Mouse (Mus musculus) kidney, adult 2 months (tissue): ENCODE results near the gene Ptpn11. TPM values are rescaled to one million over a fixed set of nuclear protein-coding genes. Genes with fewer than 3 reads are reported as not detected.
A peak's percentile ranks its signal among the peaks of the same experiment; 100 is the strongest.

Experiments used
- DNase-seq: peaks from one replicate; pipeline ENCODE4 v3.0.0; 2021
- H3K27ac ChIP-seq: fragments of 200-500 bp; 2 replicates; pipeline ENCODE4 v1.5.1; 2012; ENCODE audit warnings: low read depth, low read length, control low read depth, inconsistent platforms; ENCODE audit not compliant: insufficient read depth
- H3K27me3 ChIP-seq: fragments of 200-500 bp; replicated peaks from 2 replicates; pipeline ENCODE4 v1.6.1; 2012; ENCODE audit warnings: mild to moderate bottlenecking, moderate library complexity, low read length, inconsistent platforms; ENCODE audit not compliant: control insufficient read depth, insufficient read depth
- H3K36me3 ChIP-seq: fragments of 200-500 bp; 2 replicates; pipeline ENCODE4 v1.6.1; 2012; ENCODE audit warnings: mild to moderate bottlenecking, moderate library complexity, low read length, inconsistent platforms; ENCODE audit not compliant: control insufficient read depth, insufficient read depth
- H3K4me1 ChIP-seq: fragments of 200-500 bp; 2 replicates; pipeline ENCODE4 v1.6.1; 2011; ENCODE audit warnings: low read length; ENCODE audit not compliant: control insufficient read depth, insufficient read depth
- H3K4me3 ChIP-seq: fragments of 200-500 bp; 2 replicates; pipeline ENCODE4 v1.5.1; 2011; ENCODE audit warnings: mild to moderate bottlenecking, low read depth, low read length, control low read depth; ENCODE audit not compliant: insufficient read depth
- CTCF ChIP-seq: fragments of 200-500 bp; conservative IDR thresholded peaks from 2 replicates; pipeline ENCODE4 v1.5.1; 2011; ENCODE audit warnings: low read depth, mild to moderate bottlenecking, control low read depth, low read length, moderate library complexity, mixed read lengths; ENCODE audit not compliant: insufficient read depth, insufficient read length
- POLR2A ChIP-seq: fragments of 200-500 bp; IDR thresholded peaks from one replicate; pipeline ENCODE4 v1.6.1; 2011; ENCODE audit warnings: low read depth, low read length, control low read depth
- WGBS: fragments of 180-500 bp; shearing (Covaris S2); methylation state at CpG from one replicate; pipeline ENCODE4 v1.1.7; 2018; 5-methylcytosine and 5-hydroxymethylcytosine counted together
- polyA plus RNA-seq: library from polyadenylated mRNA; depleted of rRNA; stranded (reverse); fragments of >200 nt; gene quantifications from 2 replicates; pipeline ENCODE4 v1.2.3, GENCODE M21; 2012; rRNA removed

Gene Ptpn11
- polyA plus RNA-seq: 29.5 and 32.4 TPM in 2 replicates

DNA sequence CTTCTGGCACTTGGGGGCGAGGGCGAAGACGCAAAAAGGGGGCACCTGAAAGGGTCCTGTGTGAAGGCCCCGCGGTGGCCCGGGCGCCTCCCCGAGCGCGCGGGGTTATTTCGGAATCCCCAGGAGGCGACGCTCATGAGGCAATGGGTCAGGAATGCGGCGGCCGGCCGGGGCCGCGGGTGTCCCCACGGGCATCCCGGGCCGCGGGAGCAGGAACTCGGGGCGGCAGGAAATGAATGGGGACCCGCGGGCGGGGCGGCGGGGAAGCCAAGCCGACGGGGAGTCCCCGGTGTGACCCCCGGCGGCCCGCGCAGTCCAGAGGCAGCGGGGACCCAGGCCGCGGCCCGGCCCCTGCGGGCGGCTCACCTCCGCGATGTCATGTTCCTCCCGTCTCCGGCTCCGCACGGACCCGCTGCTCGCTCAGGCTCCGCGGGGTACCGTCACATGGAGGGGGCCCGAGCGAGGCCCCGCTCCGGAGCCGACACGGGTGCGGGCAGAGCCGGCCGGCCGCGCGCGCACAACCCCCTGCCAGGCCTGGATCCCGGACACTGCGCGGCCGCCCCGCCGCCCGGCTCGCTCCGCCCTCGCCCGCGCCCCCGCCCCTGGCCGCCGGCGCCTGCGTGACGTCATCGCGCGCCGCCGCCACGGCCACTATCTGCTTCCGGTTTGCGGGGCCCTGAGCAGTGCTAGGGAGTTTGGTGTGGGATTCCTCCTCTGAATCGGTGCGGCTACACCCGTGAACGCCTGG is at the start of gene Ptpn11:
Gene Ptpn11 (minus strand): TSS at position 562 of the 748 bp plus-strand sequence.
- H3K36me3 ChIP-seq: no peaks in the 10 kb centered on the region
- H3K4me3 ChIP-seq: peak within 1 kb of the TSS; percentile 90
- H3K4me1 ChIP-seq: peaks cover 12% of the 10 kb centered on the region; the same call in 1 of the 2 replicates
- H3K27me3 ChIP-seq: no peaks in the 10 kb centered on the region
- TF ChIP-seq CTCF (no peak), POLR2A (peak; percentile 74)
- peak; percentile 90 for DNase-seq
- H3K27ac ChIP-seq: peak within 1 kb of the TSS; percentile 75
- under 1% methylated on average over 77 of the region's 98 CpGs for WGBS

DNA sequence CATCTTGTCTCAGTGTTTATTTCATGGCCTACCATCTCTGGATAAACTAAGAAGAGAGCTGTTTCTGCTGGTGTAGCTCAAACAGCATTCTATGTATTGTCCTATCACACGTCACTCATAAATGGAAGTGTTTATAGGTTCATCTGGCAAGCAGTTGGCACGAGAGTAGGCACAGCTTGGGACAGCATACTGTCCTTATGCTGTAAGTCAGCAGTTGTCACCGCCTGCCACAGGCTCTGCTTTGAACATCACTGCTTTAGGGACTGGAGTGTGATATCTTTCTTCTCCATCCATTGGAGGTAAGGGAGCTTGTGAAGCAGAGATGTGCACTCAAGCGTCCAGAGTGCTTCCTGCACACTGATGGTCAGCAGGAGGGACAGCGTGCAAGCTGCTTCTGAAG is 48.6 kb upstream of the Ptpn11 start:
- Histone ChIP-seq H3K27ac (no peak overlapping the region), H3K36me3 (no peaks in the 10 kb centered on the region), H3K27me3 (no peaks in the 10 kb centered on the region), H3K4me1 (no peaks in the 10 kb centered on the region; the same call in 1 of the 2 replicates), H3K4me3 (no peak overlapping the region)
- no peak for DNase-seq
- WGBS: 64% methylated on average over 5 of the region's 5 CpGs
- TF ChIP-seq POLR2A (no peak), CTCF (no peak)

DNA sequence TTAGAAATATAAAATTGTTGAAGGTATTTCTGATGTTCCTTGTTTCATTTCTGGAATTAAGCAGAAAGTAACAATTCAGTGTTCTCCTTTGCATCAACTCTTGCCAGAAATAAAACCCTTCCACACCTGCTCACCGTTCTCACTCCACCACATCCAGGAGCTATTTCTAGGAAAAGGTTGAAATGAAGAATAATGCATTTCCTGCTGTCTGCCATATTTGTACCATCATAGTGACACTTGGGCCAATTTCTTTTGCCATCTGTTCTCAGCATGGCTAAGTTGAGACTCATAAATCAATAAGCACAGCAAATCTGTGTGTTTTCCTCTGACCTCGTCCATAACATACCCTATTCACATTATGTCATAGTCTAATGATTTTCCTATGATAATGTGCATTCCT is 47.0 kb upstream of the Ptpn11 start:
- Histone ChIP-seq H3K4me3 (no peak overlapping the region), H3K27me3 (no peaks in the 10 kb centered on the region), H3K27ac (no peak overlapping the region), H3K36me3 (no peaks in the 10 kb centered on the region), H3K4me1 (no peaks in the 10 kb centered on the region; the same call in 1 of the 2 replicates)
- 70% methylated on average over 2 of the region's 2 CpGs for WGBS
- TF ChIP-seq CTCF (no peak), POLR2A (no peak)
- DNase-seq: no peak

DNA sequence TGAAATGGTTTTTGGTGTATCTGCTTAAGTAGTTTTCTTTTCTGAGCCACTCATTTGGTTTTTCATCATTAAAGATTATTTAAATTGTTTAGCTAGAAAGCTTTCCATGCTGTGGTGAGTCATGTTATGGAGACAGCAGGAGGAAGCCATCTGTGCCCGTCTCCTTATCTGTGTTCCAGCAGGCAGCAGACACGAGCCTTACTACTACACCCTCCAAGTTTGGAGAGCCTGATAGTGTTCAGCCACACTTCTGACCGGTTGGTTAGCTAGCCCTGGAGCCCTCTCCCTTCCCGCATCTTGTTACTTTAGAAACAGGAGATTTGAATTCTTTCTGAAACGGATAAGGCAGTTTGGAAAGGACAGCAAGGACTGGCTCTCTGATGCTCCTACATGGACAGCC is 45.0 kb upstream of the Ptpn11 start:
- TF ChIP-seq POLR2A (no peak), CTCF (no peak)
- H3K27me3 ChIP-seq: no peaks in the 10 kb centered on the region
- no peak overlapping the region for H3K27ac ChIP-seq
- no peaks in the 10 kb centered on the region for H3K36me3 ChIP-seq
- no peaks in the 10 kb centered on the region; the same call in 1 of the 2 replicates for H3K4me1 ChIP-seq
- no peak for DNase-seq
- H3K4me3 ChIP-seq: no peak overlapping the region
- WGBS: 66% methylated on average over 5 of the region's 5 CpGs

DNA sequence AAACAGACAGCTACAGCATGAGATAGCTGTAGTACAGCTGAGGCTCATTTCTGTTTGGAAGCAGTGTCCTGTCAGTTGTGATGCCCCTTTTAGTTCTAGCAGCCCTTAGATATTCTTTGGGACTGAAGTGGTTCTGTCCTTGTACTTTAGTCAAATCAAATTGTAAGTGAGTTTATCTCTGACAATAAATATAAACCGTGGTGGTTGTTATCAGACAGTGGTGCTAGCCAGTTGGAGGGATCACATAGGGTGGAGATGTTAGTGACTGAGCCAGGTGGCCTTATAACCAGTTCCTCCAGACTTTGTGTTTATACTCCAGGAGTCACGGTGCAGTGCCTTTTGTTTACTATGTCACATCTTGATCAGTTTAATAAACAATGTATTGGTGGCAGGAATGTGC is 42.5 kb upstream of the Ptpn11 start:
- no peaks in the 10 kb centered on the region for H3K36me3 ChIP-seq
- 83% methylated on average over 2 of the region's 2 CpGs for WGBS
- no peak overlapping the region for H3K27ac ChIP-seq
- no peaks in the 10 kb centered on the region; the same call in 1 of the 2 replicates for H3K4me1 ChIP-seq
- TF ChIP-seq POLR2A: no peak
- no peak for TF ChIP-seq CTCF
- no peaks in the 10 kb centered on the region for H3K27me3 ChIP-seq
- H3K4me3 ChIP-seq: no peak overlapping the region
- no peak for DNase-seq

DNA sequence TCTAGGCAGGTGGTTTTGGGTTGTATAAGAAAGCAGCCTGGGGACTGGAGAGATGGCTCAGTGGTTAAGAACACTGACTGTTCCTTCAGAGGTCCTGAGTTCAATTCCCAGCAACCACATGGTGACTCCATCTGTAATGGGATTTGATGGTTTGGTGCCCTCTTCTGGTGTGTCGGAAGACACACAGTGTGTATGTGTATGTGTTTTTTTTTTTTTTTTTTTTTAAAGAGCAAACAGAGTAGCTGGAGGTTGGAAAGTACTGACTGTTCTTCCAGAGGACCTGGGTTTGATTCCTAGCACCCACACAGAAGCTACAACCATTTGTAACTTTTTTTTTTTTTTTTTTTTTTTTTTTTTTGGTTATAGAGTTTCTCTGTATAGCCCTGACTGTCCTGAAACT is 41.6 kb upstream of the Ptpn11 start:
- H3K36me3 ChIP-seq: no peaks in the 10 kb centered on the region
- no peak for DNase-seq
- H3K27ac ChIP-seq: no peak overlapping the region
- TF ChIP-seq POLR2A (no peak), CTCF (no peak)
- no peak overlapping the region for H3K4me3 ChIP-seq
- 100% methylated on average over 1 of the region's 1 CpGs for WGBS
- H3K27me3 ChIP-seq: no peaks in the 10 kb centered on the region
- no peaks in the 10 kb centered on the region; the same call in 1 of the 2 replicates for H3K4me1 ChIP-seq

DNA sequence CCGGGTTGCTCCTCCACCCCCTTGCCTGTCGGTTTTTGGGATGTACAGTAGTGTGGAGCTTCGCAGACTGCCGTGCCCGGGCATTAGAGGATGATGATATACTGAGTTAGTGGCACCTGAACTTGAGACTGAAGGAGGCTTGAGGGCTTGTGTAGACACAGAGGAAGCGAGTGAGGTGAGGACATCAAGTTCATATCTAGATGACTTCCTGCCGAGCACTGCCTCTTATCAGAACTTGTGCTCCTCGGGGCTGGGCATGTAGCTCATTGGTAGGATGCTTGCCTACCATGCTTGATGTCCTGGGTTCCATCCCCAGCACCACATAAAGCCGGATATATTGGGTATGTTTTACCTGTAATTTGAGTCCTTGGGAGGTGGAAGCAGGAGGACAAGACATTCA is 39.6 kb upstream of the Ptpn11 start:
- no peak for TF ChIP-seq POLR2A
- Histone ChIP-seq H3K27me3 (no peaks in the 10 kb centered on the region), H3K36me3 (no peaks in the 10 kb centered on the region), H3K27ac (no peak overlapping the region), H3K4me3 (no peak overlapping the region), H3K4me1 (0 out of 2 replicates have a peak, but pooled peaks cover 2% of the 10 kb centered on the region)
- DNase-seq: no peak
- 78% methylated on average over 9 of the region's 9 CpGs for WGBS
